Mouse (Mus musculus) MEL (cell line): ENCODE measurements around the gene Gpbar1. TPM values are rescaled to one million over a fixed set of nuclear protein-coding genes. Genes with fewer than 3 reads are reported as not detected.

Source experiments
- DNase-seq: peaks from one replicate; pipeline ENCODE4 v3.0.0; 2011; ENCODE audit warnings: low read depth, low spot score
- H3K27ac ChIP-seq: 2 replicates; pipeline ENCODE4 v1.5.1; 2012; ENCODE audit warnings: low read depth, mild to moderate bottlenecking, control low read depth, low read length, moderate library complexity; ENCODE audit not compliant: control insufficient read depth
- H3K27me3 ChIP-seq, 2 experiments: fragments of 150-350 bp in 1 of 2; sonication (generic) in 1 of 2; 2 replicates each; pipeline ENCODE4 v1.6.1; 2012; ENCODE audit warnings: low read length in 2 of 2, mild to moderate bottlenecking in 2 of 2, improper control_type of control experiment in 1 of 2, moderate library complexity in 1 of 2; ENCODE audit not compliant: insufficient read depth in 2 of 2, control insufficient read depth in 1 of 2
- H3K36me3 ChIP-seq, 2 experiments: 2 replicates each; pipeline ENCODE4 v1.6.1; 2012 to 2014; ENCODE audit warnings: low read length in 2 of 2, improper control_type of control experiment in 1 of 2, inconsistent platforms in 1 of 2, mild to moderate bottlenecking in 1 of 2; ENCODE audit not compliant: insufficient read depth in 2 of 2, control insufficient read depth in 1 of 2
- H3K4me1 ChIP-seq, 2 experiments: fragments of 150-350 bp in 1 of 2; sonication (generic) in 1 of 2; 2 replicates each; pipeline ENCODE4 v1.6.1; 2012; ENCODE audit warnings: low read length in 2 of 2, improper control_type of control experiment in 1 of 2, mild to moderate bottlenecking in 1 of 2; ENCODE audit not compliant: insufficient read depth in 2 of 2, control insufficient read depth in 1 of 2
- H3K4me3 ChIP-seq, 2 experiments: fragments of 150-350 bp in 1 of 2; sonication (generic) in 1 of 2; 2 replicates each; pipeline ENCODE4 v1.5.1; 2012; ENCODE audit warnings: low read depth in 2 of 2, low read length in 2 of 2, mild to moderate bottlenecking in 2 of 2, moderate library complexity in 2 of 2, control low read depth in 1 of 2, improper control_type of control experiment in 1 of 2; ENCODE audit not compliant: control insufficient read depth in 1 of 2, insufficient read depth in 1 of 2
- H3K79me2 ChIP-seq: 2 replicates; pipeline ENCODE4 v1.6.1; 2012; ENCODE audit warnings: mild to moderate bottlenecking, low read length, moderate library complexity; ENCODE audit not compliant: control insufficient read depth, poor library complexity, insufficient read depth
- H3K9ac ChIP-seq: 2 replicates; pipeline ENCODE4 v1.6.1; 2012; ENCODE audit warnings: low read depth, mild to moderate bottlenecking, control low read depth, low read length, moderate library complexity; ENCODE audit not compliant: control insufficient read depth, poor library complexity, severe bottlenecking
- H3K9me3 ChIP-seq: fragments of 150-350 bp; sonication (generic); replicated peaks from 2 replicates; pipeline ENCODE4 v1.6.1; 2012; ENCODE audit warnings: mild to moderate bottlenecking, low read length, improper control_type of control experiment, moderate library complexity; ENCODE audit not compliant: insufficient read depth
- BHLHE40 ChIP-seq: IDR thresholded peaks from 2 replicates; pipeline ENCODE4 v1.6.1; 2012; ENCODE audit warnings: low read depth, mild to moderate bottlenecking, inconsistent platforms, low read length, improper control_type of control experiment, borderline replicate concordance
- CHD1 ChIP-seq: IDR thresholded peaks from 2 replicates; pipeline ENCODE4 v1.6.1; 2012; ENCODE audit warnings: low read depth, mild to moderate bottlenecking, inconsistent platforms, low read length, improper control_type of control experiment
- CHD2 ChIP-seq: IDR thresholded peaks from 2 replicates; pipeline ENCODE4 v1.6.1; 2011; ENCODE audit warnings: low read length, improper control_type of control experiment
- CTCF ChIP-seq, 3 experiments: IDR thresholded peaks in 2 of 3; conservative IDR thresholded peaks in 1 of 3; 2 replicates each; pipeline ENCODE4 v1.5.1; 2011 to 2012; ENCODE audit warnings: low read length in 3 of 3, low read depth in 2 of 3, mild to moderate bottlenecking in 2 of 3, improper control_type of control experiment in 1 of 3, inconsistent platforms in 1 of 3, mixed read lengths in 1 of 3, moderate library complexity in 1 of 3; ENCODE audit not compliant: control insufficient read depth in 1 of 3, insufficient read depth in 1 of 3, poor library complexity in 1 of 3, severe bottlenecking in 1 of 3
- E2F4 ChIP-seq: IDR thresholded peaks from 2 replicates; pipeline ENCODE4 v1.6.1; 2011; ENCODE audit warnings: low read depth, low read length, improper control_type of control experiment, borderline replicate concordance
- ELF1 ChIP-seq: IDR thresholded peaks from 2 replicates; pipeline ENCODE4 v1.6.1; 2014; ENCODE audit warnings: low read depth, mild to moderate bottlenecking, inconsistent platforms, low read length, improper control_type of control experiment, moderate library complexity
- EP300 ChIP-seq, 2 experiments: IDR thresholded peaks; 2 replicates each; pipeline ENCODE4 v1.6.1; 2011; ENCODE audit warnings: improper control_type of control experiment in 2 of 2, low read length in 2 of 2, low read depth in 1 of 2, mild to moderate bottlenecking in 1 of 2
- ETS1 ChIP-seq: IDR thresholded peaks from 2 replicates; pipeline ENCODE4 v1.6.1; 2012; ENCODE audit warnings: low read depth, mild to moderate bottlenecking, inconsistent platforms, low read length, improper control_type of control experiment, moderate library complexity
- GATA1 ChIP-seq: IDR thresholded peaks from 2 replicates; pipeline ENCODE4 v1.6.1; 2011; ENCODE audit warnings: low read depth, low read length, improper control_type of control experiment
- HCFC1 ChIP-seq: IDR thresholded peaks from 2 replicates; pipeline ENCODE4 v1.6.1; 2012; ENCODE audit warnings: low read depth, mild to moderate bottlenecking, inconsistent platforms, low read length, improper control_type of control experiment, moderate library complexity
- JUND ChIP-seq: IDR thresholded peaks from 2 replicates; pipeline ENCODE4 v1.6.1; 2011; ENCODE audit warnings: low read depth, mild to moderate bottlenecking, improper control_type of control experiment, low read length
- MAZ ChIP-seq: IDR thresholded peaks from 2 replicates; pipeline ENCODE4 v1.6.1; 2012; ENCODE audit warnings: low read depth, mild to moderate bottlenecking, inconsistent platforms, low read length, improper control_type of control experiment
- MEF2A ChIP-seq: IDR thresholded peaks from 2 replicates; pipeline ENCODE4 v1.6.1; 2014; ENCODE audit warnings: low read depth, mild to moderate bottlenecking, inconsistent platforms, low read length, improper control_type of control experiment; ENCODE audit not compliant: poor library complexity, insufficient replicate concordance, severe bottlenecking; ENCODE audit errors: extremely low read depth
- MYC ChIP-seq: IDR thresholded peaks from 2 replicates; pipeline ENCODE4 v1.6.1; 2011; ENCODE audit warnings: low read depth, mild to moderate bottlenecking, low read length, improper control_type of control experiment, moderate library complexity
- POLR2A ChIP-seq, 2 experiments: IDR thresholded peaks; 2 replicates each; pipeline ENCODE4 v1.6.1; 2011 to 2012; ENCODE audit warnings: low read length in 2 of 2, mild to moderate bottlenecking in 2 of 2, control low read depth in 1 of 2, improper control_type of control experiment in 1 of 2, low read depth in 1 of 2, moderate library complexity in 1 of 2; ENCODE audit not compliant: control insufficient read depth in 1 of 2, insufficient read depth in 1 of 2, poor library complexity in 1 of 2
- RAD21 ChIP-seq: IDR thresholded peaks from 2 replicates; pipeline ENCODE4 v1.6.1; 2011; ENCODE audit warnings: mild to moderate bottlenecking, low read depth, low read length, improper control_type of control experiment
- RCOR1 ChIP-seq: IDR thresholded peaks from 2 replicates; pipeline ENCODE4 v1.6.1; 2012; ENCODE audit warnings: low read depth, mild to moderate bottlenecking, inconsistent platforms, low read length, improper control_type of control experiment
- SIN3A ChIP-seq: IDR thresholded peaks from 2 replicates; pipeline ENCODE4 v1.6.1; 2012; ENCODE audit warnings: low read length, improper control_type of control experiment, inconsistent platforms
- SMC3 ChIP-seq: IDR thresholded peaks from 2 replicates; pipeline ENCODE4 v1.6.1; 2011; ENCODE audit warnings: low read depth, low read length, improper control_type of control experiment
- TBP ChIP-seq: IDR thresholded peaks from 2 replicates; pipeline ENCODE4 v1.8.0; 2011; ENCODE audit warnings: low read depth, low read length, improper control_type of control experiment
- TCF12 ChIP-seq: IDR thresholded peaks from 2 replicates; pipeline ENCODE4 v1.6.1; 2014; ENCODE audit warnings: low read depth, mild to moderate bottlenecking, inconsistent platforms, low read length, improper control_type of control experiment, moderate library complexity
- UBTF ChIP-seq: IDR thresholded peaks from 2 replicates; pipeline ENCODE4 v1.6.1; 2012; ENCODE audit warnings: low read depth, mild to moderate bottlenecking, inconsistent platforms, low read length, improper control_type of control experiment, moderate library complexity, borderline replicate concordance; ENCODE audit not compliant: insufficient read depth
- polyA plus RNA-seq, 2 experiments: library from polyadenylated mRNA; stranded (reverse) in 1 of 2; unstranded in 1 of 2; fragments of >175 nt in 1 of 2; fragments of >200 nt in 1 of 2; gene quantifications; 2 replicates each; pipeline versions ENCODE4 v1.2.1 to v1.2.4; 2012; ENCODE audit warnings: low replicate concordance in 2 of 2, low read depth in 1 of 2; ENCODE audit not compliant: insufficient read length in 2 of 2, insufficient read depth in 1 of 2, missing spikeins in 1 of 2
- total RNA-seq: library from RNA; depleted of rRNA; stranded (reverse); fragments of 300-350 nt; gene quantifications from 2 replicates; pipeline ENCODE4 v1.2.3, GENCODE M21; 2012

Gpbar1 gene
- total and polyA plus RNA-seq, 3 experiments, result not detected

DNA sequence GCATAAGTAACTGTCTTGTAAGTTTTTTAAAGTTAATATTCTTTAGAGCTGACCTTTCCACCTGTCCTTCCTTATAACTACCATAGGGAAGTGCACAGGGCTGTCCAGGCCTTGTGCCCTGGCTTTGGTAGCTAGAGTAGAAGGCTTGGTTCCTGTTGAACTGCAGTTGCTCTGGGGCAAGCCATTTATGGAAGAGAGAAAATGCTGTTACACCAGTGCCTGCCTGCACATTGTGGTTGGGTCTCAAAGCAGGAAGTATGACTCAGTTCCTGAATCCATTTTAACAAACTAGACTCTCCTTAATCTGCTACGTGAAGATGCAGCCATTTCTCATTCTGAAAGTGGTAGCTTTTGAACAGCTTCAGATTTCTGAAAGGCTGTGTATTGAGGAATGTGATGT is 29.6 kb upstream of the Gpbar1 start:
- H3K4me1 ChIP-seq, result peaks cover 17% of the 10 kb centered on the region in 2 experiments
- H3K36me3 ChIP-seq, result peaks cover 24 to 41% of the 10 kb centered on the region in 2 experiments

GRCm38 (mm10) chr1:74249331-74249980 is 28.9 kb upstream of the Gpbar1 start:
- TF ChIP-seq BHLHE40, result no peak
- TF ChIP-seq UBTF, result no peak
- TF ChIP-seq TCF12, result no peak
- no peak for TF ChIP-seq CHD2
- no peak for TF ChIP-seq CHD1
- TF ChIP-seq RAD21, result no peak
- TF ChIP-seq E2F4, result no peak
- no peak for TF ChIP-seq MYC
- TF ChIP-seq MEF2A, result no peak
- no peak for TF ChIP-seq SMC3
- TF ChIP-seq CTCF (IDR thresholded peaks at IDR 0.05 in 2 of 3, conservative IDR thresholded peaks at IDR 0.05 in 1 of 3; ENCODE audit: control insufficient read depth in 1 of 3, insufficient read depth in 1 of 3, low read depth in 2 of 3, low read length in 3 of 3, poor library complexity in 1 of 3, severe bottlenecking in 1 of 3), result no peak
- no peak for TF ChIP-seq MAZ
- Histone ChIP-seq H3K27ac (peak overlapping the region; percentile 36; the same call in 1 of the 2 replicates), H3K9me3 (no peaks in the 10 kb centered on the region), H3K79me2 (peaks cover 20% of the 10 kb centered on the region), H3K9ac (no peak overlapping the region), H3K4me1 (peaks cover 17% of the 10 kb centered on the region in 2 experiments), H3K4me3 (no peak overlapping the region), H3K36me3 (peaks cover 30 to 36% of the 10 kb centered on the region in 2 experiments), H3K27me3 (no peaks in the 10 kb centered on the region)
- DNase-seq, result no peak

More for the DNA sequence above, 29.6 kb upstream of the Gpbar1 start:
- DNase-seq, result peak; percentile 88
- no peaks in the 10 kb centered on the region for H3K9me3 ChIP-seq
- peak; percentile 62 for TF ChIP-seq HCFC1
- peak; percentile 66; the same call in 1 of the 2 replicates for TF ChIP-seq ETS1
- TF ChIP-seq MYC, result peak; percentile 68
- TF ChIP-seq ELF1, result peak; percentile 69
- no peak for TF ChIP-seq RAD21
- peak; percentile 68; the same call in 1 of the 2 replicates for TF ChIP-seq SIN3A
- TF ChIP-seq RCOR1, result peak; percentile 49; the same call in 1 of the 2 replicates
- peak; percentile 68; the same call in 1 of the 2 replicates for TF ChIP-seq TBP
- no peak for TF ChIP-seq GATA1
- TF ChIP-seq UBTF, result no peak
- TF ChIP-seq EP300 (IDR thresholded peaks at IDR 0.05; ENCODE audit: low read depth in 1 of 2, low read length in 2 of 2), result peak; percentile 46 to 74; a peak in 3 of 4 replicates
- TF ChIP-seq POLR2A (IDR thresholded peaks at IDR 0.05; ENCODE audit: control insufficient read depth in 1 of 2, insufficient read depth in 1 of 2, low read depth in 1 of 2, low read length in 2 of 2, poor library complexity in 1 of 2), result peak in 1 of 2 experiments; percentile 45; a peak in 1 of 4 replicates
- TF ChIP-seq JUND, result peak; percentile 84
- H3K27ac ChIP-seq, result peak overlapping the region; percentile 44
- no peak overlapping the region for H3K4me3 ChIP-seq
- no peak overlapping the region for H3K9ac ChIP-seq
- H3K79me2 ChIP-seq, result peaks cover 26% of the 10 kb centered on the region
- no peaks in the 10 kb centered on the region for H3K27me3 ChIP-seq
